Mouse (Mus musculus): ENCODE measurements at regions not wholly inside any gene's neighbourhood (a gene's known extent, or its start where the extent isn't known, plus 50 kb on each side); places are given as distances from the start of the nearest gene placed in this dataset.

DNA sequence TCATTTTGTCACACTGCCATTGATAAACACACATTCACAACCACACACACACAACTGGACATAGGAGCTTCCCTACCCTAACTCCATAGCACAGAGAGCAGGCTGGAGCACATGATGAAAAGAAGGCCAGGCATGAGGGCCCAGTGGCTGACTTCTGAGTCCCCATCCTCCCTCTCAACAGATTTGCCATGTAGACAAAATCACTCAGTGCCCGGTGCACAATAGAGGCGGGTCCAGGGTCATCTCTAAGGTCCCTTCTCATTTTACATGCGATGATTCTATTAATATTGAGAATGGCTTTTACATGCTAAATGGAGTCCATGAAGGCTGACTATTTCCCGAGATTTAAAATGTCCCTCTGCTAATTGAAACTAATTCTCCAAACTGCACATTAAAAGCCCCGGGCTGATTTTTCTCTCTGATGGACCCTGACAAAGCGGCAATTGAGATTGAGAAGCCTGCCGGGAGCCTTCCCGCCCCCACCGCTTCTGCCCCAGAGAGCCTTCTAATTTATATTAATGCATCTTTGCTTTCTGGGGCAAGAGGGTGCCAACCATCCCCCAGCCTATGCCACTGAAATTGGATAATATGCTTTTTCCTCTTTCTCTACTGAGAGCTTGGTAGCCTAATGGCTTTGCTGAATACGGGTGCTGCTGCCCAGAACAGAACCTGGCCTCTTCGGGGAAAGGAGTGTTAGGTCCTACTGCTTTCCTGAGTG is 252.7 kb upstream of the Dio3 start:
- DNase-seq (ENCODE audit: low spot score in 2 of 2): no peak

DNA sequence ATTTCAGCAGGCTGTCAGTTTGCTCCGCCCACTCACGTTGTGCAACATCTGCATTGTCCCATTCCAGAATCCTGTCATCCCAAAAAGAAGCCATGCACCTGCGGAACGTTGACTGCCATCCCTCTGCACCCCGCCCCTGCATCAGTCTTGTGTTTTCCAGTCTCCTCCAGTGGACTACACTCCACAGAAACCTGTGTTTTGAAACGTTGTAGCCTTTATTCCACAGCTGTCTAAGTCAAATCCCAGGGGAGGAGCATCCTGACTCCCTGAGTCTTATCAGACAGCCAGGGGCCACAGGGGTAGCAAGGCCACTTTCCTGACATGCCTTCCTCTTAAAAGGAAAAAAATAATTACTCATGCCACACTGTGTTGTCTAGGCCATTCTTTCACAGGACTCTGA is 251.5 kb upstream of the Dio3 start:
- no peak for DNase-seq (ENCODE audit: low spot score in 2 of 2)

DNA sequence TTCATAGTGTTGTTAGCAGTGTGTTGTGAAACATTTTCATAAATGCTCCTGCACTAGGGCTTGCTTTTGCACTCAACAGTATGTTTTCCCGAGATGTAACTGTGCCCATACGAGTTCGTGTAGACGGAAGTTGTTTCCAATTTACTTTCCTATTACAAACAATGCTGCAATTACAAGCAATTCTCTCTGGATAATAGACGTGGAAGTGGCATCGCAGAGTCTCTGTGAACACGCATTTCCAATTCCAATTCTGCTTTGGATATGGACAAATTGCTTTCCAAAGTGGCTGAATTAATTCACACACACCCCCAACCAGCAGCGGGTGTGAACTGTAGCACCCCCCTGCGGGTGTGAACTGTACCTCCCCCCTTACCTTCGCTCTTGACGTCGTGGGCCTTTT is 250.9 kb upstream of the Dio3 start:
- DNase-seq (ENCODE audit: low spot score in 2 of 2): no peak

- peak in 1 of 2 experiments; percentile 51 for DNase-seq (ENCODE audit: low spot score in 2 of 2)
Measured at GRCm38 (mm10) chr12:110028646-110029045, 250.2 kb upstream of the Dio3 start.

DNA sequence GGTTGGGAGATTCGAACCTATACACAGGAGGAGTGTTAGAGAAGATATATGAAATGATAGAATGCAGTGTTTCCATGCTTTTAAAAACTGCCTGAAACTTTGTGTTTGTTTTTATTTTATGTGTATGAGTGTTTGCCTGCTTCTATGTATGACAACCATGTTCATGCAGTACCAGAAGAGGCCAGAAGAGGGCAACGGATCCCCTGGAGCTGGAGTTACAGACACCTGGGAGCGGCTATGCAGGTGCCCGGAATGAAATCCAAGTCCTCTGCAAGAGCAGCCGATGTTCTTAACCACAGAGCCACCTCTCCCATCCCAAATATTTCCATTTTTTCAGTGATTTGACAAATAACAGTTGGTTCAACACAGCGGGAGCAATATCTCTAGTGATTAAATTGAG is 247.5 kb upstream of the Dio3 start:
- DNase-seq (ENCODE audit: low spot score in 2 of 2): peak in 1 of 2 experiments; percentile 62

- DNase-seq (ENCODE audit: low spot score in 2 of 2): peak in 1 of 2 experiments; percentile 43
Measured at GRCm38 (mm10) chr12:110035171-110035570, 243.7 kb upstream of the Dio3 start.

GRCm38 (mm10) chr12:110040682-110041081 is 238.2 kb upstream of the Dio3 start:
- DNase-seq (ENCODE audit: low spot score in 2 of 2): no peak

DNA sequence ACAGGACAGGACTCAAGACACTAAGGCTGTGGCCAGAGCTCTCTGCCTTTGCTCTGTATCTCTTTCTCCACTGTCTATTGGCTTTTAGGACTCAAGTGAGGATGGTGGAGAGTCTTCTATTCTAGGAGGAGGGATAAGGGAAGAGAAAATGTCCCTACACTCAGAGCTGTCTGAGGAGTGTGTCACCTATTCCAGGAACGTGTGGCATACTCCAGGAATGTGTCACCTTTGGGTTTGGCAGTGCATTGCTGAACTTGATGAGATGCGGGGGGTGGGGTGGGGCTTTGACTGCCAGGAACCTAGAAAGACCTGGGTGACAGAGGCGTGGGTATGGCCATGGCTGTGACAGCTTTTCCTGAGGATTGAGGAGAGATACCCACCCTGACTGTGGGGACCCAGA is 237.1 kb upstream of the Dio3 start:
- no peak for DNase-seq (ENCODE audit: low spot score in 2 of 2)

DNA sequence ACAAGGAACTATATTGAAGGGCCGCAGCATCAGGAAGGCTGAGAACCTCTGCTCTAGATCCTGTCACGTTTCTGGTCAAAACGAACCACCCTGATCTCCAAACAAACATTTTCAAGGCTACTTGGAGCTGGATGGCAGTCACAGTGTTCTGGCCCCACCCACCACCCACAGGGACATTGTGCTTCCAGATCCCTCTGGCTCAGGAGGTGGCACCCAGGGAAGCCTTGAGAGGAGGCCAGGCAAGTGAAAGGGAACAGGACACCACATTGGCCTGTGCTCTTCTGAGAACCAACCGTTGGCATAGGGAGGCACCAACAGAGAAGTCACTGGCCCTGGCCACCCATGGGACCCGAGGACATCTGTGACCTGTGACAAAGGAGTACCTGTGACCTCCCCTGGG is 234.6 kb upstream of the Dio3 start:
- no peak for DNase-seq (ENCODE audit: low spot score in 2 of 2)

DNA sequence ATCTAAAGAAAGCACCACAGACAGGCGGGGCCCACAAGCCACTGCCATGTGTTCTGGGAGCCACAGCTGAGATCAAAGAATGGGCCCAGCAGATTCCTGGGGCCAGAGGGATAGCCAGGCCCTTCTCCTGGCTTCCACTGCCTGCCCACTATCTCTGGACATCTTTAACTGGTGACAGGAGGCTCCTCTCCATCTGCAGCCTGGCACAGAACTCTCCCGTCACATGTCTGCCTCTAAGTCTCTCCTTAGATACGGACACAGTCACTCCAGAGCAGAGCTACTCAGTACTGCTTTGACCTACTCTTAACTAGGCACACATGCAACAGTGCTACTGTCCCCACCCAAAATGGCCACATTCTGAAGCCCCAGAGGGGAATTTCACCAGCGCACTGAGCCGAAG is 234.1 kb upstream of the Dio3 start:
- no peak for DNase-seq (ENCODE audit: low spot score in 2 of 2)

DNA sequence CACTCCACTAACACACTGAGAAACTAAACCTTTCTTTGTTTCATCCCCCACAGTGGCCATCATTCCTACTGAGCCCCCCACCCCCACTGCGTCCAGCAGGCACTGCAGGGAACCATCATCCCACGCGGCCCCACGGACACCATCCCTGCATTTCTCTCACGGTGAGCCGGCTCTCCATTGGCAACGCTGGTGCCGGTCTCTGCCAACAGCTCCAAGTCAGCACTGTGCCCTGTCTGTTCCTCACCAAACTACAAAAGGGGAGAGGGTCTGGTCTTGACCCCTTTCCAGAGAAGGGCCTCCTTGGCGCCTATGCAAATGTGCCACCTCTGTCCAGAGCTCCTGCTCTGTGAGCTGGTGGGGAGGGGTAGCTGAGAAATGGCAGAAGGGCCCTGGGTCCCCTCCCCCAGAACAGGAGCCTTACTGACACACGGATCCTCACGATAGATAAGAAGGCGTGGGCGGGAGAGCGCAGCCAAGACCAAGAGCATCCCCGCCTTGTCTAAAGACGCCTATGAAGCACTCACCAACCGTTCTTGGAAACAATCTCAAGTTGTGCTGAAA is 233.0 kb upstream of the Dio3 start:
- no peak for DNase-seq (ENCODE audit: low spot score in 2 of 2)

- no peak for DNase-seq (ENCODE audit: low spot score in 2 of 2)
Measured at GRCm38 (mm10) chr12:110046613-110047012, 232.3 kb upstream of the Dio3 start.

GRCm38 (mm10) chr12:110047466-110048250 is 231.2 kb upstream of the Dio3 start:
- no peak for DNase-seq (ENCODE audit: low spot score in 2 of 2)

GRCm38 (mm10) chr12:110049154-110049736 is 229.6 kb upstream of the Dio3 start:
- no peak for DNase-seq (ENCODE audit: low spot score in 2 of 2)

DNA sequence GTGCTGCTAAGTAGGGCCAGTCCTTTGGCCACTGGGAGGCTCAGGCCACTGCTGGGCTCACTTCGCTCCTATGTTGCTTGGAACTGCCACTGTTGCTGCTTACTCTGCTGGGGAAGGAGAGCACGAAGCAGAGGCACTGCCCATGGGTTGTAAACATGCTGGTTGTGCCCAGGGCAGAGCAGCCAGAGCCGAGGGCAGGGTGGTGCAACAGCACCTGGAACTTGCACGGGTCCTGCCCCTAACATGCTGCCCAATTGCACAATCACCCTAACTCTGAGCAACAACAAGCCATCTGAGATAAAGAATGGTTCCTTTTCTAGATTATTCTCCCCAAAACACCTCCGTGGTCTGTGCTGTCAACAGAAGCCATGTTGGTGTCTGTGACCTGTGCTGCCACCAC is 219.5 kb upstream of the Dio3 start:
- no peak for DNase-seq (ENCODE audit: low spot score in 2 of 2)

DNA sequence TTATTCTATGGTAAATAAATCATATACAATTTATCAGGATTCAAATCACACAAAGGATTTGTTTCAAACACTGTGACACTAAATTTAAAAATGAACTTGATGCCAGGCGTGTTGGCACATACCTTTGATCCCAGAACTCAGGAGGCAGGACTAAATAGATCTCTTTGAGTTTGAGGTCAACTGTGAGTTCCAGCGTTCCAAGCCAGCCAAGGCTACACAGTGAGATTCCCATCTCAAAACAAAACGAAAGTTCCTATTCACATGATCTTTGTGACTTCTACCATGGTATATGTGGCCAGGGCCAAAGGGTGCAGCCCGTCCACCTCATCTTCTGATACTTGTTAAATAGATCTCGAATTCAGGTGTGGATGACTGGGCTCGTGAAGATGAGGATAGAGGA is 216.9 kb upstream of the Dio3 start:
- DNase-seq (ENCODE audit: low spot score in 2 of 2): no peak

DNA sequence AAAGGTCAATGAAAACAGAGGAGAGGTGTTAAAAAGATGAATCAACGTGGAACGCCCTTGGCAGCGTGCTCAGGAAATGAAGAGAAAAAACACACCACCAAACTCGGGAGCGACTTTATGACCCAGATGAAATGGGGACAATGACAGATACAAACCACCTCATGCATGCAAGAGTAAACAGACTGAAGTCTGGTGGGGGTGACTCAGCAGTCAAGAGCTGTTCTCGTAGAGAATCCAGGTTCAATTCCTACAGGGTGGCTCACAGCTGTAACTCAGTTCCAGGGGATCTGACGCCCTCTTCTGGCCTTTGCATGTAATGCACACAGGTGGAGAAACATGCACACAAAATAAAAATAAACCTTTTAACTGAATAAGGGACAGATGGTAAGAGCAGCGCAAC is 215.9 kb upstream of the Dio3 start:
- no peak for DNase-seq (ENCODE audit: low spot score in 2 of 2)

- no peak for DNase-seq (ENCODE audit: low spot score in 2 of 2)
Measured at GRCm38 (mm10) chr12:110066361-110066885, 212.4 kb upstream of the Dio3 start.

- no peak for DNase-seq (ENCODE audit: low spot score in 2 of 2)
Measured at GRCm38 (mm10) chr12:110070506-110070905, 208.4 kb upstream of the Dio3 start.

DNA sequence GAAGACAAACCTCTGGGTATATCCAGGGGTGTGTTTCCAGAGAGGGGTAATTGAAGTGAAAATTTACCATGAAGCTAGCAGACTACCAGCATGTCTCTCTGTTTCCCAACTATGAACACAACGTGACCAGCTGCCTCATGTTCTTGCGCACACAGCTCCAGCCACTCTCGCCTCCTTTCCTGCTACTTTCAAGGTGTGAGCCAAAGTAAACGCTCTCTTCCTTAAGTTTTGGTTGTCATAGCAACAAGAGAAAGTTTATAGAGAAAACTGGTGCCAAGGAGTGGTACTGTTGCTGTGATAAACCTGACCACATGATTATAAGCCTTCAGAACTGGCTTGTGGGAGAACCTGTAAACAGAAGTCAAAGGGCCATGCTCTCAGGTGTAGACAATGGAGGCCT is 207.0 kb upstream of the Dio3 start:
- no peak for DNase-seq (ENCODE audit: low spot score in 2 of 2)

DNA sequence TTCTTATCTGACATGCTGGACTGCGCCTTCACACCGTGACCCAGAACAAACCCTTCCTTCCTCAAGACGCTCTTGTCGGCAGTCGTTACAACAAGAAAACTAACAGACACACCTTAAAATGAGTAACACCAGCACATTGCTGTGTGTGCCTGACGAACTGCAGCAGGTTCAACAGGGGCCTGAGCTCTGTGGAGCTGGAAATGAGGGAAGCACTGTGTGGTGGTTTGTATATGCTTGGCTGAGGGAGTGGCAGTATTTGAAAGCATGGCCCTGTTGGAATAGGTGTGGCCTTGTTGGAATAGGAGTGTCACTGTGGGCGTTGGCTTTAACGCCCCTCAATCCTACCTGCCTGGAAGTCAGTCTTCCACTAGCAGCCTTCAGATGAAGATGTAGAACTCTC is 203.9 kb upstream of the Dio3 start:
- DNase-seq (ENCODE audit: low spot score in 2 of 2): no peak

- no peak for DNase-seq (ENCODE audit: low spot score in 2 of 2)
Measured at GRCm38 (mm10) chr12:110077211-110077884, 201.5 kb upstream of the Dio3 start.
